Mouse (Mus musculus) neural tube, embryonic 11.5 days (tissue): ENCODE results near the gene Akr1d1. TPM values are rescaled to one million over a fixed set of nuclear protein-coding genes. Genes with fewer than 3 reads are reported as not detected.

Experiments used
- ATAC-seq: fragments of 200-750 bp; cut with Nextera tagmentation; 2 replicates; pipeline ENCODE4 v1.8.0; 2017; ENCODE audit warnings: moderate number of reproducible peaks, mild to moderate bottlenecking, moderate TSS enrichment, moderate library complexity; ENCODE audit not compliant: insufficient read depth, low FRiP score, low TSS enrichment
- DNase-seq: peaks from one replicate; pipeline ENCODE4 v3.0.0-alpha.2; 2015; ENCODE audit warnings: low spot score
- H3K27ac ChIP-seq: fragments of 300-500 bp; sonication (generic); 2 replicates; pipeline ENCODE4 v1.5.1; 2014; ENCODE audit warnings: low read depth, mild to moderate bottlenecking, low read length
- H3K27me3 ChIP-seq: fragments of 300-500 bp; sonication (generic); 2 replicates; pipeline ENCODE4 v1.6.1; 2014; ENCODE audit warnings: mild to moderate bottlenecking, low read length, mixed read lengths; ENCODE audit not compliant: control insufficient read depth, insufficient read depth
- H3K36me3 ChIP-seq: fragments of 300-500 bp; sonication (generic); 2 replicates; pipeline ENCODE4 v1.6.1; 2014; ENCODE audit warnings: mild to moderate bottlenecking, low read length, moderate library complexity, mixed read lengths; ENCODE audit not compliant: control insufficient read depth, insufficient read depth
- H3K4me1 ChIP-seq: fragments of 300-500 bp; sonication (generic); 2 replicates; pipeline ENCODE4 v1.6.1; 2014; ENCODE audit warnings: low read length, mixed read lengths; ENCODE audit not compliant: control insufficient read depth, insufficient read depth
- H3K4me2 ChIP-seq: fragments of 300-500 bp; sonication (generic); 2 replicates; pipeline ENCODE4 v1.6.1; 2014; ENCODE audit warnings: low read depth, mild to moderate bottlenecking, moderate library complexity
- H3K4me3 ChIP-seq: fragments of 300-500 bp; sonication (generic); 2 replicates; pipeline ENCODE4 v1.5.1; 2014; ENCODE audit warnings: low read depth, low read length
- H3K9ac ChIP-seq: fragments of 300-500 bp; sonication (generic); 2 replicates; pipeline ENCODE4 v1.6.1; 2014; ENCODE audit warnings: mild to moderate bottlenecking, low read length
- H3K9me3 ChIP-seq: fragments of 300-500 bp; sonication (generic); 2 replicates; pipeline ENCODE4 v1.6.1; 2016; ENCODE audit warnings: low read length; ENCODE audit not compliant: control insufficient read depth
- WGBS: fragments of 180-500 bp; shearing (Covaris S2); extraction: QIAGEN DNeasy Blood & Tissue Kit; methylation state at CpG from one replicate; pipeline ENCODE4 v1.1.7; 2014; 5-methylcytosine and 5-hydroxymethylcytosine counted together
- polyA plus RNA-seq: library from polyadenylated mRNA; unstranded; fragments of >200 nt; fragmentation: Nextera tagmentation; extraction: Ambion mirVana; gene quantifications from 2 replicates; pipeline ENCODE4 v1.2.1, GENCODE M21; 2014

The Akr1d1 gene
- polyA plus RNA-seq, 1 experiment from 2014 or later = not detected

DNA sequence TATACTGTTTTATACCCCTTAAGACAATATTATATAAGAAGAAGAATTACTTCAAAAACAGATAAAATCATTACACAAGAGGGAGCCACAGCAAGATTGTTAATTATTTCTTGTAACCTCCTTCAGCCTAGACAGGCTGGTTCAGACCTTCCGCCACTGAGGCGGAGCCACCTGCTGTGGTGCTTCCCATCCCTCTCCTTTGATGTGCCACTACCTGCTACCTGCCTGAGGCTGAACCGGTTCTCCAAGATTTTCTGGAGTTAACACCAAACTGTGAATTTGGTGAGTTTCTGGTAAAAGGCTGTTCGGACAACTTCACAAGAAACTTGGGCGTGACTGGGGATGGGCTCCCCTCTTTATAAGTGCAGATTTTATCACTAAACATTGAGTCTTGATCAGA lies 50.5 kb downstream of the Akr1d1 start:
- H3K4me2 ChIP-seq = no peak overlapping the region
- DNase-seq (no peak), ATAC-seq (no peak)
- no peaks in the 10 kb centered on the region for H3K9me3 ChIP-seq
- no peak overlapping the region for H3K27ac ChIP-seq
- H3K4me3 ChIP-seq = no peak overlapping the region
- WGBS = 63% methylated on average over 5 of the region's 5 CpGs
- no peaks in the 10 kb centered on the region for H3K36me3 ChIP-seq
- H3K4me1 ChIP-seq = no peaks in the 10 kb centered on the region
- no peaks in the 10 kb centered on the region for H3K27me3 ChIP-seq
- H3K9ac ChIP-seq = no peak overlapping the region

DNA sequence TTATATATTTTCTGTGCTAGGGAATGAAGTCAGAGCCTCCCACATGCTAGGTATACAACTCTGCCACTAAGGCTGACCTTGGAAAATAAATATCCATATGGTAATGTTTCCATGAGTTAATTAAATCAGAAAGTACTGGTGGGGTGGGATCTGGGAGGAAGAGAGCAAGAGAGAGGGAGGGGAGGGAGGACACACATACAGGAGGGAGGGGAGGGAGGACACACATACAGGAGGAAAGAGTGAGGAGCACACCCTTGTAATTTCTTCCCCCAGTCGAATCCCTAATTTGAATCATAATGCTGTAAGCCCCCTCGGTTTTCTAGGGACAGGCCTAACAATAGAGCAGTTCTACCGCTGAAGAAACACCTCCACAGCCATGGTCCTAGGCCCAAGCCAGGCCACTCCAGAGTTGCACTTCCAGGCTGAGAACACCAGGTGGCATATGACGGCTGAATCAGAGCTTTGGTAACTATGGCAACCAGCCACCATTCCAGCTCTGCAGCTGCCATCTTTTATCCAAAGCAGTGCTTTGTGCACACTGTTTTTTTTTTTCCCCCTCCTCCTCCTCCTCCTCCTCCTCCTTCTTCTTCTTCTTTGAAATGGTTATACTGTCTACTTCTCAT lies 59.5 kb downstream of the Akr1d1 start:
- H3K27ac ChIP-seq = 0 out of 2 replicates have a peak overlapping the region, but pooled peaks have one; percentile 15
- peak; percentile 84 for ATAC-seq
- peaks cover 10% of the 10 kb centered on the region; the same call in 1 of the 2 replicates for H3K4me1 ChIP-seq

DNA sequence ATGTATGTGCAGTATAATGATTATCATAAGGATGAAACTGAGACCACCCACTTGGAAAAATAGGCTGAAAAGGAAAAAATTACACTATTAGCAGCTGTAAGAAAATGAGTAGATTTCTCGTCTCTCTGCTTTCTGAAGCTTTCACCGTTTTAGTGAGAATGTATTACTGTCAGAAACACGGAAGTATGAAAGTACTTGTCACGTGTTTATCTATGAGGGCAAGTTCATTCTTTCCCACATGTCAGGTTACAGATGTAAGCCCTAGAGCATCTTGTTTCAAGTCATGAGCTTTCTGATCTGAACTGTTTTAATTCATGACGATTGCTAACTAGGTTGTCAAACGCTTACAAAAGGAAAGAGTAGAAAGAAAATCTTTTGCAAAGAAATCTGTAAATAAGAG lies 60.8 kb downstream of the Akr1d1 start:
- no peak overlapping the region for H3K27ac ChIP-seq
- ATAC-seq (no peak), DNase-seq (no peak)
- H3K27me3 ChIP-seq = no peaks in the 10 kb centered on the region
- H3K36me3 ChIP-seq = no peaks in the 10 kb centered on the region
- WGBS = 91% methylated on average over 6 of the region's 6 CpGs
- no peaks in the 10 kb centered on the region for H3K9me3 ChIP-seq
- H3K4me3 ChIP-seq = no peak overlapping the region
- no peak overlapping the region for H3K4me2 ChIP-seq
- H3K4me1 ChIP-seq = peaks cover 10% of the 10 kb centered on the region; the same call in 1 of the 2 replicates
- no peak overlapping the region for H3K9ac ChIP-seq

More for the DNA sequence above, 59.5 kb downstream of the Akr1d1 start:
- Histone ChIP-seq H3K9ac (no peak overlapping the region; the same call in 1 of the 2 replicates), H3K9me3 (no peaks in the 10 kb centered on the region), H3K4me3 (no peak overlapping the region), H3K27me3 (no peaks in the 10 kb centered on the region), H3K36me3 (no peaks in the 10 kb centered on the region), H3K4me2 (no peak overlapping the region)
- WGBS = 9% methylated on average over 4 of the region's 4 CpGs
- DNase-seq = peak; percentile 87

DNA sequence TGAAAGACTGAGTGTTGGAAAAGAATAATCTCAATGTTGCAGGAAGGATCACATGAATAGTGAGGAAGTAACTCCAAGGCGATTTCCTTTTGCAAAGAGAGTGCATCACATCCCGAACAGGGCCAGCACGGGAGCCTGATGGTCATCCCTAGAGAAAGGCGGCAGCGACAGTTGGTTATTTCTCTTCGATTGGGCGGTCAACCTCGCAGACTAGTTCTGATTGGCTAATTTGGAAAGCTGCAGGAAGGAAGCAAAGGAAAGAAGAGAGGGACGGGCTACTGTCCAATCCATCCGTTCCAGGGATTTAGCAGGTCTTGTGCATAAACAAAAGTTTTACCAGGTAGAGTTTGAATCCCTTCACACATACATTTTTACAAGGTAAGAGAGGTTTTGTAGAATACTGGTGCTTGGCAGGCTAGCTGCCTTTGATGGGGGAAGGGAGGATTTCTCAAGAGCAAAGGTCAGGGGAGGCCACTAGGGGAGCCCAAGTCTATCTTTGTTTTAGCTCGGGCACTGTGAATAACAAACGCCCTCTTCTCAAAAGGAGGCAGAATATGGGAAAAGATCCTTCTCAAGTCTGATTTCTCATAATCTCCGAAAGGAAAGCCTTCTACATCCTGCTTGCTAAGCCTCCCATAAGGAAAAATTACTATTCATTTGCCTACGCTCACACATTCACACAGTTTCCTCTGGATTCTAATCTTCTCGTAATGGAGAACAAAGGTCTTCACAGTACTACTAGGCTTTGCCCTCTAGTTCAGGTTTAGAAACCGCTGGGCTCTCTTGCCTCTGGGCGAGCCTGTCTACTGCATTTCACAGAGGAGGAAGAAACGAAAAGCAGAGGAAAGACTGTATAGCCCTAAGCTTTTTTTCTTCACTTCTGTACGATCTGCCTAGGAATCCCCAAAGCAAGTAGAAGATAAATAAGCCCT lies 62.4 kb downstream of the Akr1d1 start:
- Histone ChIP-seq H3K36me3 (no peaks in the 10 kb centered on the region), H3K9ac (peak overlapping the region; percentile 50), H3K4me2 (peak overlapping the region; percentile 27; the same call in 1 of the 2 replicates), H3K9me3 (no peaks in the 10 kb centered on the region), H3K27ac (peak overlapping the region; percentile 89), H3K4me3 (no peak overlapping the region; the same call in 1 of the 2 replicates), H3K4me1 (peaks cover 10% of the 10 kb centered on the region; the same call in 1 of the 2 replicates), H3K27me3 (no peaks in the 10 kb centered on the region)
- ATAC-seq = peak; percentile 59
- 50% methylated on average over 19 of the region's 19 CpGs for WGBS
- DNase-seq = peak; percentile 79

DNA sequence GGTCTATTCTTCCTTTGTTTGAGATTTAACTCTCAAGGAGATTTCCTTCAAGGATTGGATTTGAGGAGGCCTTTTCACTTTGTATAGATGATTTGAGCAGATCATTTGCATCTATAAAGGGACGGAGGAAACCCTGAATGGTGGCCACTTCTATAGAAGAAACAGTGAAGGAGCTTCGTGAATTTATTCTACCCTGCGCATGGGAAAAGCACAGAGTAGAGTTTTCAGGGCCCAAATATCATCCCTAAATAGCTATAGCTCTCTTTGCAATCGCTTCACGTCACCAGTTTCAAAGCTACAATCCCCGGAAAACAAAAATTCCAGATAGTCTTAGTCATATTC lies 63.0 kb downstream of the Akr1d1 start:
- Histone ChIP-seq H3K27ac (peak overlapping the region; percentile 89), H3K27me3 (no peaks in the 10 kb centered on the region), H3K36me3 (no peaks in the 10 kb centered on the region), H3K9ac (peak overlapping the region; percentile 50; the same call in 1 of the 2 replicates), H3K4me1 (peaks cover 10% of the 10 kb centered on the region; the same call in 1 of the 2 replicates), H3K9me3 (no peaks in the 10 kb centered on the region), H3K4me3 (no peak overlapping the region), H3K4me2 (peak overlapping the region; percentile 27; the same call in 1 of the 2 replicates)
- ATAC-seq = no peak
- peak; percentile 16 for DNase-seq
- 67% methylated on average over 6 of the region's 6 CpGs for WGBS

DNA sequence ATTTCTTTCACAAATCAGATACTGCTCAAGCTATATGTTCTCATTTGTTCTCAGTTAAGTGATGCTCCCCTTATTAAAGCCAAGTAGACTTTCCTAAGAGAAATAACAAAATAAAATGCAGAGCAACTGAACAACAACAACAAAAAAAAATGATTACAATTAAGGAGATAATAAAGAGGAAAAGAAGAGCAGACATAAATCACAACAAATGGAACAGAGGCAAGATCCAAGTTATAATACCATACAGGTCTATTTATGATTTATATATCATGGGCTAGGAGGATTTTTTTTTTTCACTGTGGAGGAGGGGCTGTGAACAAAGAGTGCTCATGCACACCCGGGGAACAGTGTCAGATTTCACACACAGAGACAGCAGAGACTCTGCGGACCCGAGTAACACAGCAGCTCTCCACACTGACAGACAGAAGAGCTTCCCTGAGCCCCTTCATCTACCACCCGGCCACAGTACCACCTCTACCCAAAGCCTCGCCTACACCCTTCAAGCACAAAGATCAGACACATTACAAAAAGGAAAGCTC lies 63.6 kb downstream of the Akr1d1 start:
- Histone ChIP-seq H3K4me1 (peaks cover 10% of the 10 kb centered on the region; the same call in 1 of the 2 replicates), H3K27me3 (no peaks in the 10 kb centered on the region), H3K36me3 (no peaks in the 10 kb centered on the region), H3K9me3 (no peaks in the 10 kb centered on the region), H3K27ac (peak overlapping the region; percentile 89; the same call in 1 of the 2 replicates), H3K4me3 (no peak overlapping the region), H3K4me2 (no peak overlapping the region), H3K9ac (no peak overlapping the region)
- peak; percentile 31; the same call in 1 of the 2 replicates for ATAC-seq
- 13% methylated on average over 5 of the region's 5 CpGs for WGBS
- peak; percentile 17 for DNase-seq

DNA sequence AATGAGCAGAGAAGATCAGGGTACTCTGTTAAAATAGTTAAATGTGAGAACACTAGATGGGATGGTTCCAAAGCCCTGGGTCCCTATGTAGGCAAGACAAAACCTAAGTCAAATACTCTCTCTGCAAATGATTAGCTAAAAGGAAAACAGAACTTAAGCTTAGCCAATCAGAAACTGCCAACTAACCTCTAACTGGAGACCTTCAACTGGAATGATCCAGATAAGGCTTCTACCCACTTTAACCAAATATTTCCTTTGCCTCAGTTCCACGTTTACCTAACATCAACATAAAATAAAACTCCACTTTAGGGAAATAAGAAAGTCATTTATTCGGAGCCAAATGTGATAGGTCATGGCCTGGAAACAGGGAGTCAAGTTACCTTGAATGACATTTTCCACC lies 67.1 kb downstream of the Akr1d1 start:
- H3K4me2 ChIP-seq = no peak overlapping the region
- WGBS = 67% methylated on average over 2 of the region's 2 CpGs
- H3K36me3 ChIP-seq = no peaks in the 10 kb centered on the region
- H3K27me3 ChIP-seq = no peaks in the 10 kb centered on the region
- H3K4me3 ChIP-seq = no peak overlapping the region
- DNase-seq (no peak), ATAC-seq (no peak)
- peaks cover 10% of the 10 kb centered on the region; the same call in 1 of the 2 replicates for H3K4me1 ChIP-seq
- no peak overlapping the region for H3K9ac ChIP-seq
- H3K27ac ChIP-seq = no peak overlapping the region
- H3K9me3 ChIP-seq = no peaks in the 10 kb centered on the region

DNA sequence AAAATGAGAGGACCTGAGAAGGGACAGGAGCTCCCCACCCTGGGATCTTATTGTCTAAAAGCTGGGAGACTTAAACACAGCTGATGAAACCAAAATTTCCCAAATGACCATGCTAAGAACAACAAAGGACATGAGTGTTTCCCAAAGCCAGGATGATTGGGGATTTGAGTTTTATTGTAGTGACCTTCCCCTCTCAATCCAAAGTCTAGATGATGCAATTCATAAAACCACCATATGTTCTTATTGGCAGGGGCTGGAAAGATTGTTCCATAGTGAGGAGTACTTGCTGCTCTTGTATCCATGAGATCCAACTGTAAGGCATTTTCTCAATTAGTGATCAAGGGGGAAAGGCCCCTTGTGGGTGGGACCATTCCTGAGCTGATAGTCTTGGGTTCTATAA lies 68.1 kb downstream of the Akr1d1 start:
- Histone ChIP-seq H3K9me3 (no peaks in the 10 kb centered on the region), H3K36me3 (no peaks in the 10 kb centered on the region), H3K4me2 (no peak overlapping the region), H3K9ac (no peak overlapping the region), H3K4me1 (peaks cover 4% of the 10 kb centered on the region; the same call in 1 of the 2 replicates), H3K27ac (no peak overlapping the region), H3K4me3 (no peak overlapping the region), H3K27me3 (no peaks in the 10 kb centered on the region)
- no peak for ATAC-seq
- no peak for DNase-seq
